Mouse (Mus musculus) v-Abl transformed pro-B cells (cell line): Measurements from ENCODE around the gene Arhgap40.

Experiments
- in situ Hi-C, 2 experiments: fragments of 400-800 bp; cut with MboI; formaldehyde crosslinking; loops; one replicate each; pipeline ENCODE4 v1.15.1; 2025; ENCODE audit not compliant: unreplicated experiment in 2 of 2

Gene Arhgap40

DNA sequence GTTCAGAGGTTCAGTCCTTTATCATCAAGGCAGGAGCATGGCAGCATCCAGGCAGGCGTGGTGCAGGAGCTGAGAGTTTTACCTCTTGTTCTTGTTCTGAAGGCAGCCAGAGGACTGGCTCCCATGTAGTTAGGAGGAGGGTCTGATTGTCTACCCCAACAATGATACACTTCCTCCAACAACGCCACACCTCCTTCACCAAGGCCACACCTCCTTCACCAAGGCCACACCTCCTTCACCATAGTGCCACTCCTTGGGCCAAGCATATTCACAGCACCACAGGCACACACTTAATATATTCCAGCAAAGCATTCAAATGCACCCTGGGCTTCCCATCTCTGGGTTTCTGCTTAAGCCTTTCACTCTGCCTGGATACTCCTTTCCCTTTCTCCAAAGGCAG lies 32.7 kb downstream of the Arhgap40 start:
- in situ Hi-C loops, result loop anchor here (5.0 kb wide), 3 partner anchors 92 to 317 kb away; no protein-coding TSS in a partner anchor

DNA sequence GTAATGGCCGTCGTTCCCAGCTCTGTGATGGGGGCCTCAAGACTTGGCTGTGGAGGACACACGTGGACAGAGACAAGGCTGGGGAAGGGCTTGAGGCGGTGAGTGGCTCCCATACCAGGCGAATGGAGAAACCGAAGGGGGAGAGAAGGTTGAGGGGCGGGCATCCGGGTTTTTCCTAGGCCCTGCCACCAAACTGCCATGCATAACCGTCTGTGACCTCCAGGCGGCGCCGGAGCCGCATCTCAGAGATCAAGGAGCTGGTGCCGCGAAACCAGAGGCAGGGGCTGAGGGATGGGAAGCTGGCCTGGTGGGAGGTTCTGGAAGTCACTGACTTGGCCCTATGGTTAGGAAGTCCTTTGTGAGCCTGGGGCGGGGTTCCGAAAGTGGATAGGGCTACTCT lies 34.2 kb downstream of the Arhgap40 start:
- in situ Hi-C loops, result loop anchor here (5.0 kb wide), 3 partner anchors 91 to 316 kb away; no protein-coding TSS in a partner anchor

DNA sequence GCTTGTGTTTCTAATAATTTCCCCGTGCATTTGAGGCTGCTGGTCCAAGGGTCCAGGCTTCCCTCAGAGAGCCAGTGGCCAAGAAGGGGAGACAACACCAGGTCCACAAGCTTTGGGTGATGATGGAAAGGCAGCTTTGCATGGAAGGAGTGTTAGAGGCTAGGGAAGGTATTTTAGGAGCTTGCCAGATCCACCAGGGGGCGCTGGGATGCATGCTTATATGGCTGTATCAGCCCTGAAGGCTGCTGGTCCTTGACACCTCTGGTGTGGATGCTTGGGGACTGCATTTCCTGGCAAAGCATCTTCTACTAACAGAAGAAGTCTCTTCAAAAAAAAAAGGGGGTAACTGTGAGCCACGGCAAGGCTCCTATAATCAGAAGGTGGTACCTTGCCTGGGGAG lies 37.5 kb downstream of the Arhgap40 start:
- in situ Hi-C loops, result loop anchor here in 1 of 2 experiments (5.0 to 10.0 kb wide), 3 partner anchors 55 to 197 kb away; no protein-coding TSS in a partner anchor

DNA sequence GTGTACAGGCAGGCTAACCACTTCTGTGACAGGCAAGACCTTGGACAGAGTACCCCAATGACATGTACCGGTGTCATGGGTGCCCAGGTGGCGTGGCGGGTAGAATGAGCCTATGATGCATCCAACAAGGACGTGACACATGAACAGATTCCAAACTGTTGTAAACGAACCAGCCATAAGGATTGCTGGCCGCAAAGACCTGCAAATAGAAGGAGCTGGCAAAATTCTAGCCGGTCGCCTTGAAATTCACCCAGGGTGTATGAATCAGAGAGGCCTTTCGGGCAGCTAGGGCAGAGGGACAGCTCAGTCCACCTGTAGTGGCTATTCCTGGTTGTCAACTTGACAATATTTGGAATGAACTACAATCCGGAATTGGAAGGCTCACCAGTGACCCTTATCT lies 41.8 kb downstream of the Arhgap40 start:
- in situ Hi-C loops, result loop anchor here in 1 of 2 experiments (5.0 to 10.0 kb wide), 3 partner anchors 50 to 193 kb away; no protein-coding TSS in a partner anchor

DNA sequence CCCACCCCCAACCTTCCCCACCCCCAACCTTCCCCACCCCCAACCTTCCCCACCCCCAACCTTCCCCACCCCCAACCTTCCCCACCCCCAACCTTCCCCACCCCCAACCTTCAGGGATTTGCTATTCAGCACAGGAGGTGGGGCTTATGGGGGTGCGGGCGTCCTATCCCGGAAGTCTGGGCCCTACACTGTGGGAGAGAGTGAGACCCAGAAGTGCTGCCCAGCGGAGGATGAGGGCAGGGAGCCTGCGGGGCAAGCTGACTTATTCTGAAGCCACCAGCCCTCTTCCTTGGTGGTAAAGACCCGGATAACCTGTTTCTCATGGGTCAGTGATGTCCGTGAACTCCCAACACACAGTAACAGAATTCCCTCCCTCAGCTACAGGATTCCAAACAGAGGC lies 42.7 kb downstream of the Arhgap40 start:
- in situ Hi-C loops, result loop anchor here in 1 of 2 experiments (10.0 kb wide), 1 partner anchor 50 kb away; no protein-coding TSS in a partner anchor

DNA sequence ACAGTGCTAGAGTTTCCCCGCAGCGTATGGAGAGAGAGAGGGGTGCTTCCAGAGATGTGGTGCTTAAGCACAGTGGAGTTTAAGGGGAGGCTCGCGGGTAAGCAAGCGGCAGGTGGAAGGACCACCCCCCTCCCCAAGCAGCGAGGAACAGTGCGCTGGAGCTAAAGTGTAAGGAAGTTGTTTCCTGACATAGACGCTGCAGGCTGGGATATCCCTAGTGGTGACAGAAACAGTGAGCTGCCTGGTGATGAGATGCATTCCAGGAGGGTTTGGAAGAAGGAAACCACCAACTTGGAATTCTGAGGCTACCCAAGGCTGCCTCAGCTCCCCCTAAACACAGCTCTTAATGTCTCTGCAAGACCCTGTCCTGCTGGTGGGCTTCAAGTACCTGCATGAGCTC lies 43.2 kb downstream of the Arhgap40 start:
- in situ Hi-C loops, result loop anchor here in 1 of 2 experiments (10.0 kb wide), 1 partner anchor 49 kb away; no protein-coding TSS in a partner anchor

DNA sequence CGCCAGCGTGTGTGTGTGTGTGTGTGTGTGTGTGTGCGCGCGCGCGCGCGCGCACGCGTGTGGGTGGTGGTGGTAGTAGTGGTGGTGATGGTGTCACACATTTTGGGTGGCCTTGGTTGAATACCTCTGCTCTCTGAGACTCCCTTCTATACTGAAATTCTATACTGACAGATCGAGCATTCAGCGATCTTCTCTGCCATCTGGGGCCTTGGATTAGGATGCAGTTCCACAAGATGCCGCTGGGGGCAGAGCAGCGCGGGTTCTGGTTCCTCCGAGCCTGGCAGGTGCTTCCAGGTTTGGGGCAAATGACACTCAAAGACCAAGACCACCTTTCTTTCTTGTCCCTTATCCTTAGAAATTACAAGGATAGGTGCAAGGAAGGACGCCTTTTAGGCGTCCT lies 43.6 kb downstream of the Arhgap40 start:
- in situ Hi-C loops, result loop anchor here in 1 of 2 experiments (10.0 kb wide), 1 partner anchor 49 kb away; no protein-coding TSS in a partner anchor

DNA sequence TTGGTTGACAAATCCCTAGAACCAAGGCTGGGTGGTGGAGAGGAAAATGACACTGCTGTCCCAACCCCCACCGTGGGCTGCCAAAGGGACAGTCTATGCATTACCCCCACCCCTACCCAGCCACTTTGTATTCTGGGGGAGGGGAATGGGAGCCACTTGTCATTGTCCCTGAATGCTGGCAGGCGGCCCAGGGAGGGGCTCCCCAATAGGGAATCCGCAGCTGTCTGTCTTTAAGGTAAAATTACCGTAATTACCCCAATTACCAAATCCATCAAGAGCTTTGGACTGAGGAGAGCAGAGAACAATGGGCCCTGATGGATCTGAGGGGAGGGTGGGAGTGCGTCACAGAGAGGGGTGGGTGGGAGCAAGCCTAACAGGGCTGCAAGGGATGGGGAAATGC lies 44.2 kb downstream of the Arhgap40 start:
- in situ Hi-C loops, result loop anchor here in 1 of 2 experiments (10.0 kb wide), 1 partner anchor 48 kb away; no protein-coding TSS in a partner anchor

DNA sequence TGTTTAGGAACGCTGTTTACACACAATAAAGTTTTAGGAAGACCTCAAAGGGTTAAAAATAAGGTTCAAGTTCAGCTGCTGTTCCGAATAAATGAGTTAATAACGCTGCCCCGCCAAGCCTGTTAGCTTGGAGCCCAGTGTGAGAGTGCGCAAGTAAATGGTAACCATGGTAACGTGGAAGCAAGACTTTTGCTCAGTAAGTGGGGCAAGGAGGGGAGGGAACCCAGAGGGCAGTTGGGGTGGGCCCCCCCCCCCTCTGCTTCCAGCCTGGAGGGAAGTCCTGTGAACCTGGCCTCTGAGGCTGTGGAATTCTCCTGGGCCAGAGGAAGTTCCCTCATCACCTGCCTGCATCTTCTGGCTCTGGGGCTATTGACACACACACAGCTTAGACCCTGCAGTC lies 47.3 kb downstream of the Arhgap40 start:
- in situ Hi-C loops, result loop anchor here in 1 of 2 experiments (10.0 kb wide), 1 partner anchor 45 kb away; no protein-coding TSS in a partner anchor

DNA sequence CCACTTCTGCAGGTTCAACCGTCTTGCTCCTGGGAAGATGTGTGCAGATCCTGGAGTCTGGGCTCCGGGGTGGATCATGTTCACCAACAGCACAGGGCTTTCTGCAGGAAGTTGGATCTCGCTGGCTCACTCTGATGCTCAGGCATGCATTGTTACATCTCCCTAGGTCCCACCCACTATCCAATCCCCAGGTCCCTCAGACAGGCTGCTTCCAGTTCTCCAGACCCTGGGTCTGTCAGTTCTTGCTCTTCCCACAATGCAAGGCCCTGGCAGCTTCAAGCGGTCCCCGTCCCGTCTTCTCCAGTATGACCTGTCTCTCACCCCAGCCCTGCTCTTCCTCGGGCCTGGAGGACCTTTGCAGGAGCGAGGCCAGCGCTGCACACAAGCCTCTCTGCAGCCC lies 48.2 kb downstream of the Arhgap40 start:
- in situ Hi-C loops, result no loop called here

DNA sequence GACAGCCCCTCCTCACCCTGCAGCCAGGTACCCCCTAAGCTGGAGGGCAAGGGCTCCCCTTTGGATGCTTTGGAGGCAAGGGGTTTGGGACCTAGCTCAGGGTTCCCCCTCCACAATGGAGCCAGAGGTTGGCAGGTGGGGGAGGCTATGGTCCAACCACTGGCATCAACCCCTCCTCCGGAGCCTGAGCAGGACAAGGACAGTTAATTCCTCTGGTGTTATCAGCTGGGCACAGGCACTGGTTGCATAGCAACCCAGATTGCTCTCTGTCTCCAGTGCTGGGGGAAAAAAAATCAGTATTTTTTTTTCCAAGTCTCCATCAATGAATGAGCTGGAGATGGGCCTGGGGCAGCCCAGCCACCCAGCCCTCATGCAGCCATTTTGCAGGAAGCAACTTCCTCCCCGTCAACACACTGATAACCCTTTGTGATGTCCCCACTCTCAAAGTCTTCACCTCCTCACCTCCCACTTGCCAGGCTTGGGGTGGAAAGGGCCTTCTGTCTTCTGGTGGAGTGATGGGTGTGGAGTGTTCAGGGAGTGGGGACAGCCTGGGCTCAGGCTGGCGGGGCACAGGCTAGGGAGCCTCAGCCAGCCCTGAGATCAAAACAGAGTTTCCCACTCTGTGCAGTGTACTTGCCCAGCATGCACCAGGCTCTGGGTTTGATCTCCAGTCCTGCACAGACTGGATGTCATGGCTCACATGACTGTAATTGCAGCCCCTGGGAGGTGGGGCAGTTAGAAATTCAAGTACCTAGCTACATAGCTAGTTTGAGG lies 49.0 kb downstream of the Arhgap40 start:
- in situ Hi-C loops, result no loop called here

DNA sequence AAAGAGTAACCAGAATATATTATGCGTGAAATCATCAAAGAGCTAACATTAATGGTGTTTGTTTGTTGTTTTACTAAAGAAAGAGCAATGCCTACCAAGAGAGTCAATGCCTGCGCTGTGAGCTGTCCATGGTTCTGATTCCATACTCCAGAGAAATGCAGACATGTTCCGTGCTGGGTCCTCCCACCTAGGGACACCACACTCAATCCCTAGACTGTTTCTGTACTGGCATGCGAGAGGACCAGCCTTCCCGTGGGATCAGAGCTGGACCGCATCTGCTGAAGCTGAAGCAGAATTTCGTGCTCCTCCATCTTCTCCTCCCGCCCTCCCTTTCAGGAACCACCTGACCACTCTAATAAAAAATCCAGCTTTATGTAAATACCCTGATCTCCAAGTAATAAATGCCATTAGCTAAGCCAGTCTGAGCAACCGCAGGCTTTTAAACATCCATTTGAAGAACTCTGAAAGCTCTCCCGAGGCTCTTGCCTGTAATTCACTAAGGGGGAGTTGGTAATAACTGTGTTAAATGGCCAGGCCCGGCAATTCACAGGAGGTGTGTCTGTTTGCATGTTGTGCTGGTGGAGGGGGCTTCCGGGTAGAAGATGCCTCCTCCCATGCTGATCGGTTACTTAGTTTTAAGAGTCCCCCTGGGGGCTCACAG lies 58.0 kb downstream of the Arhgap40 start:
- in situ Hi-C loops, result no loop called here

DNA sequence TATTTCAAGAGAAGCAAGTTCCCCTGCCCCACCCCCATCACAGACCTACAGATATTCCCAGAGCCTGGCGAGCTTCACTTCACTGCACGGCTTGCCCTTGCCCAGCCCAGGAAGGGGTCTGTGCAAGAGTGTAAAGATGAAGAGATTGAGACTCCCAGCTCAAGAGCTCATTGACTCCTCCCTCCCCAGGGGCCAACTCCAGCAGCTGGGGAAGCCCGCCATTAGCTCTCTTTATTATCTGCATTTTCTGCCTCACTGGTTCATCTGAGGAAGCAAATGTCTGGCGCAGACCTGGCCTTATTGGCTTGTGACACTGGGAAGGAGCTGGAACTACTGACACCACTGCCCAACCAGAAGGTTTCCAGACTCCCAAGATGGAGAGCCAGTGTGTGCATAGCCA lies 67.4 kb downstream of the Arhgap40 start:
- in situ Hi-C loops, result no loop called here

DNA sequence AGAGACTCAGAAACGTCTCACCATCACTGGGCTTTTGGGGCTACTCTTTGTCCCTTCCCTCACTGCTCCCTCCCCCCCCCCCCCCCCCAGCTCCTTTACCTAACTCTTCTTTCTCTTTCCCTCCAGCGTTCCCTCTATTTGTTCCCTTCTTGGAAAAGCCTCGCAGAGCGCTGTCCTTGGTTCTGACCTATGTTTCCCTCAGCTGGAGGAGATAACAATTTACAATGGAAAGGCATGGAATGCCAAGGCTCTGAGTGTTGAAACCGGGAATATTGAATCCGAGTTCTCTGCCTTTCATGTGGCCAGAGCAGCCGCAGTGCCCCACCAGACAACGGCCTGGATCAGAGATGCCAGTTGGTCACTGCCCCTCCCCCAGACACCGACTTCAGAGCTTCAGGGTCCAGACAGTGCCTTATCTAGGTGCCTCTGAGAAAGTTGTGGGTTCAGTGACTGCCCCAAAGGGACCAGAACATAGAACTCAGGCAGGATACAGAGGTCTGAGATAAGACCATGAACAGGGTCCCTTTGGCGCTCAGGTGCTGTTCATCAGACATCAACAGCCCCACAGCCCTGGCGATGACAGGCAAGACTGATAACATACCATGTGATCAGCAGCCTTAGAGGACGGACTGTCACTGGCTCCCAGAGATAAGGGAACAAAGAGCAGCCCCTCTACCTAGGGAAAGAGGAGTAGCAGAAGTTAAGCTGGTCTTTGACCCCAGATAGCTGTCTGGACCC lies 72.2 kb downstream of the Arhgap40 start:
- in situ Hi-C loops, result no loop called here

DNA sequence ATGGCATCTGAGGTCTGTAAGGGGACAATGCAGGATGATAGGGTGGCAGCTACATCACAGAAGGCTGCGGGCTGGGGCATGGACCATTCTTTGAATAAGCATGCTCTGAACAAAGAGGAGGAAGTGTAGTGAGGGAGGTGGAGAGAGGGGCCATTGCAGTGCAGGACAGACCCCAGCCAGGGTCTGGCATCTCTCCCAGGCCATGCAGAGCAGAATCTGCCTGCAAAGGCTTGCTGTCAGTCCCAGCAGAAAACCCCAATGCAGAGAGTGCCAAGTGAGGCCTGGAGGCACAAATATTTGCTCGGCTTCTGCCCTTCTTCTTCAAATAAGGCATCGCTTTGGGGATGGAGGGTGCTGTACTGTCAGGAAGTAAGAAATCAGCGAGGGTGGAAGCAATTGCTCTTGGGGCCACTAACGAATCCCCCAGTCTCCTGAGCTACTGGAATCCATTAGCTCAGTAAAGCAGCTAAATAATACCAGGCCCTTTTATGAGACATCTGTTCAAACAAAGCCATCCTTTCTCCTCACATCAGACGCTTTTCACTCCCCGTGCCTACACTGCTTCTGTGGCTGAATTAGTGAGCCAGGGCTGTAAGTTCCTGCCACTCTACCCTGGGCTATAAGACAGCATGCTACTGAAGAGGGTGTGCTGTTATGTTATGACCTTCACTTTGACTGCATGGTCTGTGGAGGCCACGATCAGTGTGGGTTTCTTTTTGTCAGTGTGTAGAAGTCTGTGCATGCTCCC lies 76.1 kb downstream of the Arhgap40 start:
- in situ Hi-C loops, result no loop called here

DNA sequence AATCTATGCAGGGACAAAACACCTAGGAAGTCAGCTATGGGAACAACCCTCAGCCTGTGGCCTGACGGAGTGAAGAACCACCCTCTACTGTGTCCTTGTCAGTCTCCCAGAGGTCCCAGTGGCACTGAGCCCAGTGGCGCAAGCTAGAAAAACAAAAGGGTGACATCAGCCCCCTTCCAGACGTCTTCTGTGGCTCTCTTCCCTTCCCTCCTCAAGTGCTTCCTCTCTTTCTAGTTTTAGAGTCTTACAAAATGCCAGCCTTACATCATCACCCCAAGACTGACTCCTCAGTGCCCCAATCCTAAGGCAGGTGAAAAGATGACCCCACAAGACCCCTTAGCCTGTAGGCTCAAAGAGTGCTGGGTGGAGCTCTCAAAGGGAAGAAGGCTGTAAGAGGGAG lies 77.9 kb downstream of the Arhgap40 start:
- in situ Hi-C loops, result no loop called here

DNA sequence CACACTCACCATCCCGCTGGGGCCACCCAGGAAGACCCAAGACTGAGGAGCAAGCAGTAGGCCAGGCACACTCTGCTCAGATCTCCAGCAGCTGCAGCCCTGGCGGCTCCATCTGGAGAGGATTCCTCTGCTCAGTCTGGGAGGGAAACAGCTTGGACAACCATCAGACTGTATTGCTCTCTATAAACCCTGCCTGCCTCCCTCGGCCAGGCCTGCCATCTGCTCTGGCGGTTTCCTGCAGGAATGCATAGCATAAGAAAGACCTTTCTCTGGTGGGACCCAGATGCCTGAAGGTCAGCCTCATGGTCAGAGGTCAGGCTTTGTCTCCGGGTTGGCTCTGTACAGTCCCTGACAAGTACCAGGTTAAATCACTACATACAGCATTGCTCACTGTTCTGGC lies 78.7 kb downstream of the Arhgap40 start:
- in situ Hi-C loops, result no loop called here

DNA sequence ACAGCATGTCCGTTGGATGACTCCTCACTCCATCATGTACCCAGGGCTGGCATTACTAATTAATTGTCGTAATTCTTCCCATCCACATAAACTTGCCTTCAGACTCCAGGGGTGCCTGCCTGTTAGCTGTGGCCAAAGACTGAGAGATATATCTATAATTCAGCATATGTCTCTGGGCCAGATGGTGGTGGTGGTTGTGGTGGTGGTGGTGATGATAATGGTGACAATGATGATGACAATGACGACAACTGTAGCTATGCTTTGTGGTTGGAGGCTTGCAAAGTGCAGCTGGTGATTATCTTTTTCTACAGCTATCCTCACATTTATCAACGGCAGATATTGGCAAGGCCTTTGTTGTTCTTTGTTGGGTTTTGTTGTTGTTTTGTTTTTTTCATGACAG lies 80.8 kb downstream of the Arhgap40 start:
- in situ Hi-C loops, result no loop called here

DNA sequence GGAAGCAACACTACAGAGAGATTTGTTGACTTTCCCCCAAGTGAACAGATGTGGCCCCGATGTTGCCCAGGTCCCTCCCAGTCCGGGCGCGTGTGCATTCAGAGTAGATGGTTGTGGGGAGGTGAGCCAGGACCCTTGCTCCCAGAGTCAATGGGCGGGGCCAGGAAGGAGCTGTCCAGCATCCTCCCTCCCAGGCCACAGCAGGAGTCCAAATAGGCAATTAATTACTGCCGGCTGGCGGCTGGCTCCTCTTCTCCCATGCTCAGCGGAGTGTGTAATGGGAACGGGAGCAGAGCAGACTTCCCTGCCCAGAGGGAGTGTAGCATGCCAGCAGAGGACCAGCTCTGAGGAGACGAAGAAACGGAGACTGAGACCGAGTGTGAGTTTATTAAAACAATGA lies 82.5 kb downstream of the Arhgap40 start:
- in situ Hi-C loops, result no loop called here

DNA sequence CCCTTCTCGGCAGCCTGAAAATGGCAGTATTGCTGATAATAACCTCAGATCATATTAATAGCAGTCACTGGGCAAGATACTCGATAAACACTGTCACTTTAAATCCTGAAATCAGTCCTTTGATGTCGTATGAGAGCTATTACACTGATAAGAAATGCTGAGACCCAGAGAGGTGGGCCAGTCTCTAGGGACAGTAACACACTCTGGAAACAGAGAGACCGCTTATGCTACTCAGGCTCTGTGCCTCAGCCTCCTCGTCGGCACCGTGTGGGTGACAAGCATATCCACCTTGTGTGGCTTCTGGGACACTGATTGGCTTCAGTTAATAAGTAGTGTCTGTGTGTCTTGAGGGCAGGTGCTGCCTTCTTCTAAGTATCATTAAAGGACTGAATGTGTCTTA lies 83.0 kb downstream of the Arhgap40 start:
- in situ Hi-C loops, result no loop called here
